Mouse (Mus musculus) erythroblast, adult 5-6 weeks (primary cell): ENCODE data around the gene Il12b. TPM values are rescaled to one million over a fixed set of nuclear protein-coding genes. Genes with fewer than 3 reads are reported as not detected.
A peak's percentile ranks its signal among the peaks of the same experiment; 100 is the strongest.

Source experiments
- ATAC-seq: replicated peaks from 2 replicates; pipeline ENCODE4 v1.8.0; 2016; ENCODE audit warnings: moderate number of reproducible peaks, mild to moderate bottlenecking, moderate TSS enrichment, inconsistent platforms; ENCODE audit not compliant: poor library complexity, low FRiP score, severe bottlenecking
- total RNA-seq, 2 experiments: library from RNA; stranded (forward) in 1 of 2; stranded (reverse) in 1 of 2; fragments of 150-400 nt in 1 of 2; fragments of 200-764, 138-1000 nt in 1 of 2; gene quantifications; 2 replicates each; pipeline versions ENCODE4 v1.2.3 to v1.2.4; 2015 to 2017; ENCODE audit warnings: low replicate concordance in 2 of 2

Gene Il12b
- not detected in 2 replicates for total RNA-seq (2015; ENCODE audit: low replicate concordance)
- not detected in 2 replicates for total RNA-seq (2017; ENCODE audit: low replicate concordance)

GRCm38 (mm10) chr11:44399763-44400162 lies at the start of gene Il12b:
Gene Il12b, plus strand, starts transcription at chr11:44400063.
- ATAC-seq: no peak

GRCm38 (mm10) chr11:44354860-44355470 lies 44.9 kb upstream of the Il12b start:
- ATAC-seq: no peak

GRCm38 (mm10) chr11:44356171-44356570 lies 43.7 kb upstream of the Il12b start:
- no peak for ATAC-seq

GRCm38 (mm10) chr11:44364536-44364935 lies 35.3 kb upstream of the Il12b start:
- ATAC-seq: no peak

- no peak for ATAC-seq
These were observed 32.2 kb upstream of the Il12b start for GRCm38 (mm10) chr11:44367711-44368110.

GRCm38 (mm10) chr11:44372856-44373255 lies 27.0 kb upstream of the Il12b start:
- ATAC-seq: no peak

- ATAC-seq: no peak
These were observed 22.0 kb upstream of the Il12b start for GRCm38 (mm10) chr11:44377879-44378278.

- no peak for ATAC-seq
These were observed 19.3 kb upstream of the Il12b start for GRCm38 (mm10) chr11:44380432-44381051.

- no peak for ATAC-seq
These were observed 17.7 kb upstream of the Il12b start for GRCm38 (mm10) chr11:44382200-44382599.

- no peak for ATAC-seq
These were observed 12.8 kb upstream of the Il12b start for GRCm38 (mm10) chr11:44387031-44387430.

- ATAC-seq: no peak
These were observed 9.7 kb upstream of the Il12b start for GRCm38 (mm10) chr11:44389993-44390701.

- ATAC-seq: no peak
These were observed 6.6 kb upstream of the Il12b start for GRCm38 (mm10) chr11:44393101-44393810.

- ATAC-seq: no peak
These were observed 4.5 kb upstream of the Il12b start for GRCm38 (mm10) chr11:44395401-44395800.

GRCm38 (mm10) chr11:44397551-44397950 lies 2.3 kb upstream of the Il12b start:
- ATAC-seq: no peak

GRCm38 (mm10) chr11:44398356-44398755 lies 1.5 kb upstream of the Il12b start:
- no peak for ATAC-seq

- ATAC-seq: peak; percentile 71
These were observed 1.1 kb upstream of the Il12b start for GRCm38 (mm10) chr11:44398782-44399225.

- ATAC-seq: no peak
These were observed 2.0 kb downstream of the Il12b start for GRCm38 (mm10) chr11:44401635-44402548.

- ATAC-seq: no peak
These were observed 5.2 kb downstream of the Il12b start for GRCm38 (mm10) chr11:44405113-44405512.

- no peak for ATAC-seq
These were observed 6.1 kb downstream of the Il12b start for GRCm38 (mm10) chr11:44405961-44406360.
